ENCODE assay signal across 8 mouse cellular contexts in genomic region chr17:46484461-46484875, GRCm38 (mm10). TPM values are rescaled to one million over a fixed set of nuclear protein-coding genes. Genes with fewer than 3 reads are reported as not detected.
DNase-seq lines count a peak whose midpoint lies in the region; ATAC-seq and TF ChIP-seq lines count a peak whose summit lies in the region.

No protein-coding gene starts in this region.

- H3K9ac ChIP-seq in kidney, embryonic 14.5 days (ENCODE audit: low read depth, low read length): no peak overlapping the region
- H3K9ac ChIP-seq in forebrain, embryonic 16.5 days (replicated peaks; ENCODE audit: low read depth, low read length): no peak overlapping the region
- H3K9ac ChIP-seq in midbrain, embryonic 11.5 days (ENCODE audit: low read length): no peak overlapping the region; the same call in 1 of the 2 replicates

- peak overlapping the region; percentile 58 for H3K4me2 ChIP-seq in kidney, embryonic 14.5 days (replicated peaks; ENCODE audit: low read depth, low read length)
- H3K4me2 ChIP-seq in forebrain, embryonic 16.5 days (ENCODE audit: low read length): peak overlapping the region; percentile 81
- peak overlapping the region; percentile 60 for H3K4me2 ChIP-seq in midbrain, embryonic 11.5 days

- no peak; the same call in 1 of the 2 replicates for TF ChIP-seq CTCF in bone marrow macrophage, adult 2 months (IDR thresholded peaks at IDR 0.05; ENCODE audit: low read depth, low read length)

- no peaks in the 10 kb centered on the region for H3K9me3 ChIP-seq in kidney, embryonic 14.5 days (ENCODE audit: control insufficient read depth, low read length)
- no peaks in the 10 kb centered on the region for H3K9me3 ChIP-seq in forebrain, embryonic 16.5 days (ENCODE audit: control insufficient read depth, low read length)
- no peaks in the 10 kb centered on the region for H3K9me3 ChIP-seq in midbrain, embryonic 11.5 days (ENCODE audit: control insufficient read depth, low read length)

- WGBS in kidney, embryonic 14.5 days: 8% methylated on average over 6 of the region's 6 CpGs
- 16% methylated on average over 6 of the region's 6 CpGs for WGBS in forebrain, embryonic 16.5 days
- WGBS in midbrain, embryonic 11.5 days: 11% methylated on average over 6 of the region's 6 CpGs

- ATAC-seq in kidney, embryonic 14.5 days (ENCODE audit: low FRiP score, low TSS enrichment): 0 out of 2 replicates have a peak, but pooled peaks have one; percentile 10
- no peak for ATAC-seq in forebrain, embryonic 16.5 days
- 0 out of 2 replicates have a peak, but pooled peaks have one; percentile 7 for ATAC-seq in midbrain, embryonic 11.5 days (ENCODE audit: low FRiP score)
- no peak for ATAC-seq in activated CD4-positive, CD25-positive, alpha-beta regulatory T cell, adult 4 months
- ATAC-seq in erythroid progenitor cell, adult 5-6 weeks (replicated peaks; ENCODE audit: low FRiP score, poor library complexity, severe bottlenecking): no peak

- no peaks in the 10 kb centered on the region; the same call in 1 of the 2 replicates for H3K4me1 ChIP-seq in kidney, embryonic 14.5 days (ENCODE audit: control insufficient read depth, insufficient read depth, low read length)
- H3K4me1 ChIP-seq in bone marrow macrophage, adult 2 months (ENCODE audit: control insufficient read depth, insufficient read depth, low read length): peaks cover 3% of the 10 kb centered on the region; the same call in 1 of the 2 replicates
- peaks cover 45% of the 10 kb centered on the region for H3K4me1 ChIP-seq in forebrain, embryonic 16.5 days (replicated peaks; ENCODE audit: control insufficient read depth, insufficient read depth, low read length)
- peaks cover 22% of the 10 kb centered on the region for H3K4me1 ChIP-seq in midbrain, embryonic 11.5 days (ENCODE audit: control insufficient read depth, insufficient read depth, low read length)

- peaks cover 61% of the 10 kb centered on the region for H3K27me3 ChIP-seq in kidney, embryonic 14.5 days (ENCODE audit: control insufficient read depth, insufficient read depth, low read length)
- H3K27me3 ChIP-seq in forebrain, embryonic 16.5 days (replicated peaks; ENCODE audit: control insufficient read depth, insufficient read depth, low read length): no peaks in the 10 kb centered on the region
- peaks cover 23% of the 10 kb centered on the region; the same call in 1 of the 2 replicates for H3K27me3 ChIP-seq in midbrain, embryonic 11.5 days (ENCODE audit: control insufficient read depth, insufficient read depth, low read length)

- TF ChIP-seq POLR2A in bone marrow macrophage, adult 2 months (IDR thresholded peaks at IDR 0.05; ENCODE audit: borderline replicate concordance, low read depth, low read length): no peak

- H3K4me3 ChIP-seq in kidney, embryonic 14.5 days (ENCODE audit: low read length): peak overlapping the region; percentile 38; the same call in 1 of the 2 replicates
- peak overlapping the region; percentile 49; the same call in 1 of the 2 replicates for H3K4me3 ChIP-seq in bone marrow macrophage, adult 2 months (ENCODE audit: insufficient read depth, low read length)
- peak overlapping the region; percentile 43 for H3K4me3 ChIP-seq in forebrain, embryonic 16.5 days (replicated peaks; ENCODE audit: low read length)
- H3K4me3 ChIP-seq in midbrain, embryonic 11.5 days (ENCODE audit: low read depth, low read length): peak overlapping the region; percentile 31; the same call in 1 of the 2 replicates

- no peaks in the 10 kb centered on the region for H3K36me3 ChIP-seq in kidney, embryonic 14.5 days (ENCODE audit: control insufficient read depth, insufficient read depth, low read length)
- peaks cover 5% of the 10 kb centered on the region; the same call in 1 of the 2 replicates for H3K36me3 ChIP-seq in forebrain, embryonic 16.5 days (ENCODE audit: control insufficient read depth, insufficient read depth)
- no peaks in the 10 kb centered on the region for H3K36me3 ChIP-seq in midbrain, embryonic 11.5 days (ENCODE audit: control insufficient read depth, insufficient read depth, low read length)

- DNase-seq in kidney, adult 9 months: no peak
- no peak for DNase-seq in midbrain, embryonic 11.5 days (ENCODE audit: low spot score, missing footprints)
- DNase-seq in right cerebral cortex, postnatal 25 days: no peak

- H3K27ac ChIP-seq in kidney, embryonic 14.5 days (ENCODE audit: low read depth, low read length): no peak overlapping the region
- H3K27ac ChIP-seq in bone marrow macrophage, adult 2 months (ENCODE audit: insufficient read depth, low read depth, low read length): no peak overlapping the region
- no peak overlapping the region for H3K27ac ChIP-seq in forebrain, embryonic 16.5 days (ENCODE audit: low read length)
- no peak overlapping the region for H3K27ac ChIP-seq in midbrain, embryonic 11.5 days (ENCODE audit: low read depth, low read length)

RNA-seq across cellular contexts. Expression of gene Ttbk1, which starts 3.0 kb away (rescaled TPM):
- 0.04 and 0.11 TPM in 2 replicates for polyA plus RNA-seq in kidney, embryonic 14.5 days (2014; fragmentation: Nextera tagmentation; extraction: Ambion mirVana)
- not detected in 2 replicates for polyA plus RNA-seq in bone marrow macrophage, adult 2 months (2012; ENCODE audit: insufficient read depth, insufficient read length, missing spikeins)
- polyA plus RNA-seq in forebrain, embryonic 16.5 days (2015; fragmentation: Nextera tagmentation; extraction: Ambion mirVana): 5.1 and 5.6 TPM in 2 replicates
- 2.1 and 2.6 TPM in 2 replicates for polyA plus RNA-seq in midbrain, embryonic 11.5 days (2014; fragmentation: Nextera tagmentation; extraction: Ambion mirVana)
- polyA plus RNA-seq in activated CD4-positive, CD25-positive, alpha-beta regulatory T cell, adult 4 months (2017; shearing (Covaris generic)): 1 to 10 TPM in 1 of 2 experiments, under 1 TPM in 1; 0.49 to 1.5 TPM
- total RNA-seq in erythroid progenitor cell, adult 5-6 weeks (2015; ENCODE audit: low replicate concordance): not detected in 2 replicates
- not detected in 2 replicates for total RNA-seq in erythroid progenitor cell, adult 5-6 weeks (2017; ENCODE audit: low replicate concordance)

RNA-seq across cellular contexts. Expression of gene Dnph1, which starts 12.0 kb away (rescaled TPM):
- polyA plus RNA-seq in kidney, embryonic 14.5 days (2014; fragmentation: Nextera tagmentation; extraction: Ambion mirVana): 67.9 and 71.2 TPM in 2 replicates
- polyA plus RNA-seq in bone marrow macrophage, adult 2 months (2012; ENCODE audit: insufficient read depth, insufficient read length, missing spikeins): 5.7 and 9.0 TPM in 2 replicates
- polyA plus RNA-seq in forebrain, embryonic 16.5 days (2015; fragmentation: Nextera tagmentation; extraction: Ambion mirVana): 26.0 and 26.6 TPM in 2 replicates
- polyA plus RNA-seq in midbrain, embryonic 11.5 days (2014; fragmentation: Nextera tagmentation; extraction: Ambion mirVana): 71.7 and 77.2 TPM in 2 replicates
- 10 to 100 TPM; 11.1 to 13.4 TPM for polyA plus RNA-seq in activated CD4-positive, CD25-positive, alpha-beta regulatory T cell, adult 4 months (2017; shearing (Covaris generic))
- 3.8 and 5.0 TPM in 2 replicates for total RNA-seq in erythroid progenitor cell, adult 5-6 weeks (2015; ENCODE audit: low replicate concordance)
- total RNA-seq in erythroid progenitor cell, adult 5-6 weeks (2017; ENCODE audit: low replicate concordance): 0.64 and 1.9 TPM in 2 replicates

RNA-seq across cellular contexts. Expression of gene Slc22a7, which starts 46.2 kb away (rescaled TPM):
- polyA plus RNA-seq in kidney, embryonic 14.5 days (2014; fragmentation: Nextera tagmentation; extraction: Ambion mirVana): not detected in 2 replicates
- not detected in 2 replicates for polyA plus RNA-seq in bone marrow macrophage, adult 2 months (2012; ENCODE audit: insufficient read depth, insufficient read length, missing spikeins)
- not detected in 2 replicates for polyA plus RNA-seq in forebrain, embryonic 16.5 days (2015; fragmentation: Nextera tagmentation; extraction: Ambion mirVana)
- not detected in 2 replicates for polyA plus RNA-seq in midbrain, embryonic 11.5 days (2014; fragmentation: Nextera tagmentation; extraction: Ambion mirVana)
- polyA plus RNA-seq in activated CD4-positive, CD25-positive, alpha-beta regulatory T cell, adult 4 months (2017; shearing (Covaris generic)): not detected
- total RNA-seq in erythroid progenitor cell, adult 5-6 weeks (2015; ENCODE audit: low replicate concordance): not detected in 2 replicates
- not detected in 2 replicates for total RNA-seq in erythroid progenitor cell, adult 5-6 weeks (2017; ENCODE audit: low replicate concordance)

RNA-seq across cellular contexts. Expression of gene Crip3, which starts 55.7 kb away (rescaled TPM):
- polyA plus RNA-seq in kidney, embryonic 14.5 days (2014; fragmentation: Nextera tagmentation; extraction: Ambion mirVana): 0.38 and 0.60 TPM in 2 replicates
- not detected in 2 replicates for polyA plus RNA-seq in bone marrow macrophage, adult 2 months (2012; ENCODE audit: insufficient read depth, insufficient read length, missing spikeins)
- polyA plus RNA-seq in forebrain, embryonic 16.5 days (2015; fragmentation: Nextera tagmentation; extraction: Ambion mirVana): 2.1 and 2.2 TPM in 2 replicates
- 0.55 and 0.85 TPM in 2 replicates for polyA plus RNA-seq in midbrain, embryonic 11.5 days (2014; fragmentation: Nextera tagmentation; extraction: Ambion mirVana)
- polyA plus RNA-seq in activated CD4-positive, CD25-positive, alpha-beta regulatory T cell, adult 4 months (2017; shearing (Covaris generic)): not detected
- total RNA-seq in erythroid progenitor cell, adult 5-6 weeks (2015; ENCODE audit: low replicate concordance): not detected in 2 replicates
- total RNA-seq in erythroid progenitor cell, adult 5-6 weeks (2017; ENCODE audit: low replicate concordance): not detected in 2 replicates

Comparison
In these comparisons a context has a peak if more than half of its experiments do, and no peak if none do; other contexts are left out.
1. ATAC-seq: peak in kidney, embryonic 14.5 days (single experiment) and midbrain, embryonic 11.5 days (single experiment); none in forebrain, embryonic 16.5 days (single experiment), activated CD4-positive, CD25-positive, alpha-beta regulatory T cell, adult 4 months (single experiment) and erythroid progenitor cell, adult 5-6 weeks (single experiment).
2. Peak in every context shown above with its lines, with median percentiles within 50 percentile points of each other: H3K4me2 ChIP-seq and H3K4me3 ChIP-seq.